Mouse (Mus musculus) B cell, adult 67 days (primary cell): Measurements from ENCODE around the gene Lhcgr. TPM values are rescaled to one million over a fixed set of nuclear protein-coding genes. Genes with fewer than 3 reads are reported as not detected.

Experiments used
- total RNA-seq, 2 experiments: library from RNA; stranded (reverse); gene quantifications; 4 replicates each; pipeline ENCODE4 v1.2.4; 2023

Lhcgr gene
- total RNA-seq: not detected

DNA sequence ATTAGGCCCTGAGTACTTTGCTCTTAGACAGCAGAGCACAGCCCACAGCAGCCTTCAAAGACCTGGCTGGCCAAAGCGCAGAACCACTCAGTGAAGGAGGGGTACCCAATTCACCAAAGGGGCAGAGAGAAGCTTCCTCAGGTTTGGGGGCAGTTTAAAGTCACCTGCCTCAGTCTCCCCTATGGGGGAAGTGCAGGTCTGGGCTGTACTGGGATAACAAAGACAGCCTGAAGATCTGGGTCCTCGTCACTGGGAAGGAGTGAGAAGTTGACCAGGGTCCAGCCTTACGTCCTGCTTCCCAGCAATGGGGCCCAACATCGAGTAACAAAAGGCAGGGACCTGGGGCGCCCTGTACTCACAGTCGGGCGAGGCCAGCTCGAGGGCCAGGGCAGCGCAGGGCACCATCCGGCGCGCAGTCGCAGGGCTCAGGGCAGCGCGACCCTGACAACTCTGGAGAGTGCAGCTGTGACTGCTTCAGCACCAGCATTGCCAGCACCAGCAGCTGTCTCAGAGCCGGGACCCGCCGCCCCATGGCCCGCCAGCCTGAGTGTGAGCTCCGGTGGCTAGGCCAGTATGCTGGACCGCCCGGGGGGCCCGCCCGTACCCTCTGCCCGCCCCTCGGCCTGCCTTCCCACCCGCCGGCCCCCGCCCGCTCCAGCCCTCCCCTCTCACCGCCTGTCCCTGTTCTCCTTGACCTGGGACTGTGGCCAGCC is at the start of gene Lhcgr:
Lhcgr (minus strand) TSS at position 551 of the 713 bp plus-strand sequence.

DNA sequence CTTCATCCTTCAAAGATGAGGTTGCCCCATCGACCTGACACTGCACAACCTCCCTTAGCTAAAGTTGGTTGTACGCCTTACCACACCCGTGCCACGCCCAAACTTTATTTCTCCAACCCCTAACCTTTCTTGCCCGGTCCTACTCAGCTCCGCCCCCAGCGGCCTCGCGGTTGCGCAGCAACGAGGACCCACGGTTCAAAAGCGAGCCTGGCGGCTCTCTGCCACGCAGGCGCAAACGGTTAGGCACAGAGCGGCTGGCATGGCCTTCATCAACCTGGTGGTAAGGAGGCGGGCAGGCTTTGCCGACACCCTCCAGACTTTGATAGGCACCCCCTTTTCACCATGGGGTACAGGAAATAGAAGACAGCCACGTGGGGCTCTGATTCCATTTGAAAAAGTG is 123.3 kb downstream of the Lhcgr start, which contains the start of gene Gtf2a1l:
Gtf2a1l (plus strand) TSS at position 209 of the 400 bp plus-strand sequence.

Other genes with a start within 250 kb of the Lhcgr start
- gene Ston1, start 194.3 kb downstream of the Lhcgr start, total RNA-seq: 1 to 10 TPM in 1 of 2 experiments, under 1 TPM in 1; 0.58 to 2.4 TPM
- gene Gtf2a1l, start 123.3 kb downstream of the Lhcgr start, total RNA-seq: not detected